Mouse (Mus musculus): ENCODE data around the gene 1700088E04Rik. TPM values are rescaled to one million over a fixed set of nuclear protein-coding genes. Genes with fewer than 3 reads are reported as not detected.

The 1700088E04Rik gene
- polyA plus RNA-seq, 1 experiment from 2014 or later: 0.69 TPM

DNA sequence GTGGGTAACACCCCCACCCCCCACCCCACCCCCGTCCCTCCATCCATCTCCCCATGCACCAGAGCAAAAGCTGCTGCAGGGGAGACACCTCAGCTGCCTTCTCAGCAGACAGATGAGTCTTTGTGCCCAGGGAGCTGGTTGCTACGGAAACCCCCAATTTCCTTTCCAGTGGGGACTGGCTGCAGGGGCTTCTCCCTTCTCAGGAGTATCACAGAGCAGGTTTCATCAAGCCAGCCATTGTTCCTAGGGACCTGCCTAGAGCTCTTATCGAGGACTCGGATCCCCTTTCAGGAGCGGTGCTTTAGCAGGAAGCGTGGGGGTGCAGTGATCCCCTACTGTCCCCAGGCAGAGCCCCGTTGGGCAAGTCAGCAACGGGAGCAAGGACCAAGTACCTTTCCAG is 10.8 kb upstream of the 1700088E04Rik start:
- 79% methylated on average over 8 of the region's 8 CpGs for WGBS (ENCODE audit: insufficient replicate concordance)
- Histone ChIP-seq H3K9me3 (replicated peaks) (no peaks in the 10 kb centered on the region), H3K9ac (no peak overlapping the region), H3K4me1 (replicated peaks) (peaks cover 10% of the 10 kb centered on the region; the same call in 1 of the 2 replicates), H3K36me3 (replicated peaks) (peaks cover 57% of the 10 kb centered on the region), H3K4me2 (no peak overlapping the region), H3K27me3 (peaks cover 6% of the 10 kb centered on the region; the same call in 1 of the 2 replicates), H3K27ac (replicated peaks) (no peak overlapping the region), H3K4me3 (replicated peaks) (no peak overlapping the region)
- no peak for ATAC-seq (ENCODE audit: insufficient read depth)

DNA sequence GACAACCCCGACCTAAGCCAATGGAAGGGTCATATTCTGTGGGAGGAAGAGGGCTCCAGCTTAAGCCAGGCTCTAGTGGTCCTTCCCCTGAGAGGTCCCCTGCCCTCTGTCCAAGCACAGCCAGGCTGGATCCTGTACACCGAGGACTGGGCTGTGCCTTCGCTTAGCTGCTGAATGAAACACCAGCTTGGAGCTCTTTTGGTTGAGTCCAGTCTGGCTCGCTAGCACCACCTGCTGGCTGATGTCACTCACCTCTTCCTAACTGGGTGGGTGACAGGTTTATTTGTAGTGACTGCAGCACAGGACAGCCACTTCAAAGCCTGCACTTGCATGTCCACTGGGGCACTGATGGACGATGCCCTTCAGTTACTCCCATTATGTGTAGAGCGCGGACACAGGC is 7.5 kb upstream of the 1700088E04Rik start:
- H3K4me1 ChIP-seq (replicated peaks): no peaks in the 10 kb centered on the region
- H3K9me3 ChIP-seq (replicated peaks): no peaks in the 10 kb centered on the region
- 52% methylated on average over 7 of the region's 7 CpGs for WGBS (ENCODE audit: insufficient replicate concordance)
- H3K27ac ChIP-seq (replicated peaks): no peak overlapping the region
- peaks cover 86% of the 10 kb centered on the region for H3K36me3 ChIP-seq (replicated peaks)
- H3K9ac ChIP-seq: no peak overlapping the region
- no peak overlapping the region for H3K4me2 ChIP-seq
- no peak overlapping the region for H3K4me3 ChIP-seq (replicated peaks)
- ATAC-seq (ENCODE audit: insufficient read depth): no peak
- H3K27me3 ChIP-seq: no peaks in the 10 kb centered on the region

DNA sequence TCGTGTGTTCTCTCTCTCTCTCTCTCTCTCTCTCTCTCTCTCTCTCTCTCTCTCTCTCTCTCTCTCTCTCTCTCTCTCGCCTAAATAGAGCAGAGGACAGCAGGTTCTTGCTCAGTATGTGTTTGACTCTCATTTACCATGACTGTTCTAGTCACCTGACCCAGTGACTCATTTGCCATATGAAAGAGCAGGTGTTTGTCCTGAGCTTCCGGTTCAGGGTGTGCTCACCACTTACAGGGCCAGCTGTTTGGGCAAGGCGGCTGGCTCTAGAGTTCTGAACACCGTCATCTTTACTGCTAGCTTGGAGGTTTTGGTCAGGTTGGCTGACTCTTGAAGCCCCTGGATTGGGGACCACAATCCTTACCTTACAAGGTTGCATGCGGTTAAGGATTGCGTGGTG is 4.5 kb upstream of the 1700088E04Rik start:
- no peaks in the 10 kb centered on the region for H3K27me3 ChIP-seq
- H3K4me3 ChIP-seq (replicated peaks): no peak overlapping the region
- no peak overlapping the region for H3K27ac ChIP-seq (replicated peaks)
- no peak overlapping the region for H3K4me2 ChIP-seq
- no peaks in the 10 kb centered on the region for H3K9me3 ChIP-seq (replicated peaks)
- H3K36me3 ChIP-seq (replicated peaks): peaks cover 66% of the 10 kb centered on the region
- ATAC-seq (ENCODE audit: insufficient read depth): no peak
- no peak overlapping the region for H3K9ac ChIP-seq
- peaks cover 22% of the 10 kb centered on the region for H3K4me1 ChIP-seq (replicated peaks)
- WGBS (ENCODE audit: insufficient replicate concordance): 83% methylated on average over 7 of the region's 7 CpGs

DNA sequence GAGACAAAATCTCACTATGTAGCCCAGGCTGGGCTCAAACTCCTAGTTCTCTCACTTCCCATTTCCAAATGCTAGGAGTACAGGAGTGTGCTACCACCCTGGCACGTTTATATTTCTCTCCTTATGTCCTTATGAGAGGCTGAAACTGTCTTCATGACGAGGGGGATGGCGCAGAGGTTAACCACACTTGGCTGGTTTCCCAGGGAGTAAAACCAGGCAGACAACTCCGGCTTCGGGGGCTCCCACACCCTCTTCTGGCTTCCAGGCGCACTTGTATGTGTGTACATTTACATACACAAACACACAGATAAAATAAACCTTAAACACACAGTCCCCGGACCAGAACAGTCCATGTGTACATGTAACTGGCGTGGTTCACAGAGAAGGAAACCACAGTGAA is 3.0 kb upstream of the 1700088E04Rik start:
- Histone ChIP-seq H3K27ac (replicated peaks) (no peak overlapping the region), H3K4me3 (replicated peaks) (no peak overlapping the region), H3K4me1 (replicated peaks) (peaks cover 26% of the 10 kb centered on the region), H3K9ac (no peak overlapping the region), H3K27me3 (no peaks in the 10 kb centered on the region; the same call in 1 of the 2 replicates), H3K9me3 (replicated peaks) (no peaks in the 10 kb centered on the region), H3K36me3 (replicated peaks) (peaks cover 54% of the 10 kb centered on the region), H3K4me2 (no peak overlapping the region)
- ATAC-seq (ENCODE audit: insufficient read depth): no peak
- 67% methylated on average over 8 of the region's 8 CpGs for WGBS (ENCODE audit: insufficient replicate concordance)

DNA sequence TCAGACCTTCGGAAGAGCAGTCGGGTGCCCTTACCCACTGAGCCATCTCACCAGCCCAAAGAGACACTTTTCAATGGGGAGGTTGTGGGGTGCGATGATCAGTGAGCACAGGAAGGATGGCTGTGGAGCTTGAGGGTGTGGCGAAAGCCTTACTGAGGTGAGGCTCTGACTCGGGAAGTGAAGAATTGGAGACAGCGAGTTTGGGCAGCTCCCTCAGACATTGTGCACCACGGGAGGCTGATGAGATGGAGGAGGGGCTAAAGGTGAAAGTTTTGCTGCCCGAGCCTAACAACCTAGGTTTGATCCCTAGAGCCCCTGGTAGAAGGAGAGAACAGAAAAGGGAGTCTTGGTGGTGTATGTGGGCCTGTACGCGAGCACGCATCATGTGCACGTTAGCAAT is 2.3 kb upstream of the 1700088E04Rik start:
- peaks cover 26% of the 10 kb centered on the region for H3K4me1 ChIP-seq (replicated peaks)
- H3K4me3 ChIP-seq (replicated peaks): no peak overlapping the region
- no peak overlapping the region for H3K27ac ChIP-seq (replicated peaks)
- 82% methylated on average over 12 of the region's 12 CpGs for WGBS (ENCODE audit: insufficient replicate concordance)
- no peak overlapping the region for H3K9ac ChIP-seq
- H3K27me3 ChIP-seq: no peaks in the 10 kb centered on the region; the same call in 1 of the 2 replicates
- H3K36me3 ChIP-seq (replicated peaks): peaks cover 47% of the 10 kb centered on the region
- ATAC-seq (ENCODE audit: insufficient read depth): no peak
- H3K4me2 ChIP-seq: no peak overlapping the region
- H3K9me3 ChIP-seq (replicated peaks): no peaks in the 10 kb centered on the region

DNA sequence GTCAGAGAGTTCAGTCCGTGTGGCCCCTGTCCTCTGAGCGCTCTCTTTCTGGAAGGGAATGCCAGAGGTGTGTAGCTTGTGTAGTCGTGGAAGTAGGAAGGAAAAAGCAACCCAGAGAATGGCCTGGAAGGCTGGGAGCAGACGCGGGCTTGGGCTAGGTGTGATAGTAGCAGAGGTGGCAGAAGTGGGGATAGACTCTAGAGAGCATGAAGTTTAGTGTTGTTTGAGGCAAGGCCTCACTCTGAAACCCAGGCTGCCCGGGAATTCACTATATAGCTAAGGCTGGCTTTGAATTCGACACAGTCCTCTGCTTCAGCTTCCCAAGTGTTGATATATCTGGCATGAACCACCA is 489 bp upstream of the 1700088E04Rik start:
- Histone ChIP-seq H3K4me3 (replicated peaks) (peak overlapping the region; percentile 81), H3K9me3 (replicated peaks) (no peaks in the 10 kb centered on the region), H3K27me3 (peaks cover 6% of the 10 kb centered on the region), H3K4me2 (peak overlapping the region; percentile 87), H3K36me3 (replicated peaks) (peaks cover 29% of the 10 kb centered on the region), H3K27ac (replicated peaks) (peak overlapping the region; percentile 45; the same call in 1 of the 2 replicates), H3K4me1 (replicated peaks) (peaks cover 26% of the 10 kb centered on the region), H3K9ac (peak overlapping the region; percentile 72)
- peak; percentile 53 for ATAC-seq (ENCODE audit: insufficient read depth)
- 1% methylated on average over 7 of the region's 7 CpGs for WGBS (ENCODE audit: insufficient replicate concordance)

DNA sequence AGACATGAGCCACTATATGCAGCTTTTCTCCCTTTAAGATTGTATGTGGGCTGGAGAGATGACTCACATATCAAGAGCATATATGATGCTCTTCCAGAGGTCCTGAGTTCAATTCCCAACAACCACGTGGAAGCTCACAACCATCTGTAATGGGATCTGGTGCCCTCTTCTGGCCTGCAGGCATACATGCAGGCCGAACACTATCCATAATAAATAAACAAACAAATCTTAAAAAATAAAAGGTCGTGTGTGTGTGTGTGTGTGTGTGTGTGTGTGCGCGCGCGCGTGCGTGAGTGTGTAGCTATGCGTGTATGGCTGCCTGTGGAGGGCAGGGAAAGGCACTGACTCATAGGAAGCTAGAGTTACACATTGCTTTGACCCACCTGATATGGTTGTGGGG is 1.4 kb downstream of the 1700088E04Rik start:
- peaks cover 26% of the 10 kb centered on the region for H3K4me1 ChIP-seq (replicated peaks)
- H3K36me3 ChIP-seq (replicated peaks): peaks cover 10% of the 10 kb centered on the region; the same call in 1 of the 2 replicates
- no peak overlapping the region for H3K27ac ChIP-seq (replicated peaks)
- no peak overlapping the region for H3K4me2 ChIP-seq
- H3K27me3 ChIP-seq: peaks cover 6% of the 10 kb centered on the region
- no peak overlapping the region for H3K9ac ChIP-seq
- no peaks in the 10 kb centered on the region for H3K9me3 ChIP-seq (replicated peaks)
- ATAC-seq (ENCODE audit: insufficient read depth): no peak
- no peak overlapping the region for H3K4me3 ChIP-seq (replicated peaks)
- WGBS (ENCODE audit: insufficient replicate concordance): 47% methylated on average over 10 of the region's 10 CpGs

DNA sequence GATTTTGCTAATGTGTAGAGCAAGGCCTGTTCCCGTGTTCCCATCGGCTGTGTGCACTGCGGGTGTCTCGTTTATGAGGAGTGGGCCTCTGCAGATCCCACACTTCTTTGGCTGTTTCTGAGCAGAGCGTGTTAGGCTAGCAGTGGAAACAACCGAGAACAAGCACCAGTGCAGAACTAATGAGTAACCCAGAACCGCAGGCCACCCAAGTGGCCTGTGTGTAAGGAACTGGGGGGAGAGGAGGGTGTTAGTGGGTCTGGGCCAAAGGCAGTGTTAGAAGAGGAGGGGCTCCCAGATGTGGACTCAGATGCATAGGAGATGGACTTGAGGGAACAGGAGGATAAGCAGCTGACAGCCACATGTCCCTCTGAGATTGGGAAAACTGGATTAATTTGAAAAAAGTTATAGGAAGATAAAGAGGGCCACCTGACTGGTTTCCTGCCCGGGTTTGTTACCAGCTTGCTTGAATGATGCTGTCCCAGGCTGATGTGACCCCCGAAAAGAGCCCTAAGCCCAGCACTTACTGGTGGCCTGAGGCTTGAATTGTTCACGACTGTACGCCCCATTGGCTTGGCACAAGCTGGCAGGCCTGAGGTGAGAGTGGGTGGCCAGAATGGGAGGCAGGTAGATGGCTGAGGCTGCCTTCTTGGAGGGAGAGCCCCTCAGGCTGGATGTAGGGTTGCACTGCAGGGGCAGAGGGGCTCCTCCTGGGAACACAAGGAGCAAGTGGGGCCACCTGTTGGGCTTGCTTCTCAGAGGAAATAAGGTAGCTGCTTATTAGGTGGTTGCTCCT is 5.1 kb downstream of the 1700088E04Rik start:
- no peak overlapping the region for H3K4me2 ChIP-seq
- 62% methylated on average over 11 of the region's 11 CpGs for WGBS (ENCODE audit: insufficient replicate concordance)
- peaks cover 8% of the 10 kb centered on the region for H3K4me1 ChIP-seq (replicated peaks)
- no peak overlapping the region for H3K27ac ChIP-seq (replicated peaks)
- no peaks in the 10 kb centered on the region for H3K9me3 ChIP-seq (replicated peaks)
- H3K27me3 ChIP-seq: peaks cover 6% of the 10 kb centered on the region
- no peaks in the 10 kb centered on the region for H3K36me3 ChIP-seq (replicated peaks)
- H3K9ac ChIP-seq: no peak overlapping the region
- H3K4me3 ChIP-seq (replicated peaks): no peak overlapping the region
- ATAC-seq (ENCODE audit: insufficient read depth): no peak

DNA sequence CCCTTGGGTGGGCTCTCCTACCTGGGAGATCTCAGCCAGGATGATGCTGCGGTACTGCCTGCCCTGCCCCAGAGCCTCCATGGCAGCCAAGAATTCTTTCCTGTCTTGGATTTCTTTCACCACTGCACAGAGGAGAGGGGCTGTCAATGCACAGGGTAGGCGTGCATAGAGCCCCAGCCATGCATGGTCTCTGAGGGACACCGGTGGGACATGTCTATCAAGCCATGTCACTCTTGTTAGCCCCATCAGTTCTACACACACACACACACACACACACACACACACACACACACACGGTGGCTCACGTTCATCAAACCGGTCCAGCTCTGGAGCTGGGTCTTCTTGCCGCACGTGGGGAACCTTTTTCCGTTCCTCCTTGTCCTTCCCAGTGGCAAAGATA is 5.7 kb downstream of the 1700088E04Rik start:
- no peaks in the 10 kb centered on the region for H3K9me3 ChIP-seq (replicated peaks)
- H3K27ac ChIP-seq (replicated peaks): no peak overlapping the region
- WGBS (ENCODE audit: insufficient replicate concordance): 72% methylated on average over 9 of the region's 9 CpGs
- no peak overlapping the region for H3K4me3 ChIP-seq (replicated peaks)
- peaks cover 2% of the 10 kb centered on the region for H3K4me1 ChIP-seq (replicated peaks)
- peaks cover 6% of the 10 kb centered on the region for H3K27me3 ChIP-seq
- H3K9ac ChIP-seq: no peak overlapping the region
- H3K4me2 ChIP-seq: no peak overlapping the region
- ATAC-seq (ENCODE audit: insufficient read depth): no peak
- H3K36me3 ChIP-seq (replicated peaks): no peaks in the 10 kb centered on the region

DNA sequence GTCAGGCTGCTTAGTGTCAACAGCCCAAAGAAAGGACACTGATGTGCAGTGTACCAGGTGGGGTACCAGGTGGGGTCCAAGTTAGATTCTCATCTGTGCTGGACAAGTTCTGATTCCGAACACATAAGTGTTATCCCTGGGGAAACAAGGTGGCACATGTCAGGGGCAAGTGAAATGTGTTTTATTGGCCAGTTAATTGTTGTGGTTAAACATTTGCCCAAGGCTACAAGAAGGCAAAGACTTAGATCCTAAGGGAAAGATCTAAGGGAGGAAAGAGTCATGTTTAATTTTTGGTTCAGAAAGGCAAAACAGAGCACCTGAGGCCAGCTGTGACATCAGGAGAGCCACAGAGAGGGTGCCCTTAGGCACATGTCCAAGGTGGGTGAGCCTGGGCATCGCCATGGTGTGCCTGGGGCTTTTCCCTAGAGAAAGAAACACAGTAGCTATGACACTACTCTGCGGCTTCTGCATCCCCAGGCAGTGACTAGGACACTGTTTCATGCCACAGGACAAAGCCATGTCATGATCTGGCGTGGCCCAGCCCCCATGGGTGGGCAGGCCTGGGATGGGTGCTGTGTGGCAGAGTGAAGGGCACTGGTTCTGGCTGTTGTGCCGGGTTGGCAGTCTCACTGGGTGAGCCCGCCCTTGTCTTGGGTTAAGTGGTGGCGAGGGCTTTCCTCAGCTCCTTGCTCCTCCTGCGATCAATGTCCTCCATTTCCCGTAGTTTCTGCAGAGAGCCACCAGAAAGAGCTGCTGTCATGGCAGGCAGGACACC is 6.4 kb downstream of the 1700088E04Rik start:
- peaks cover 6% of the 10 kb centered on the region; the same call in 1 of the 2 replicates for H3K27me3 ChIP-seq
- WGBS (ENCODE audit: insufficient replicate concordance): 76% methylated on average over 9 of the region's 9 CpGs

DNA sequence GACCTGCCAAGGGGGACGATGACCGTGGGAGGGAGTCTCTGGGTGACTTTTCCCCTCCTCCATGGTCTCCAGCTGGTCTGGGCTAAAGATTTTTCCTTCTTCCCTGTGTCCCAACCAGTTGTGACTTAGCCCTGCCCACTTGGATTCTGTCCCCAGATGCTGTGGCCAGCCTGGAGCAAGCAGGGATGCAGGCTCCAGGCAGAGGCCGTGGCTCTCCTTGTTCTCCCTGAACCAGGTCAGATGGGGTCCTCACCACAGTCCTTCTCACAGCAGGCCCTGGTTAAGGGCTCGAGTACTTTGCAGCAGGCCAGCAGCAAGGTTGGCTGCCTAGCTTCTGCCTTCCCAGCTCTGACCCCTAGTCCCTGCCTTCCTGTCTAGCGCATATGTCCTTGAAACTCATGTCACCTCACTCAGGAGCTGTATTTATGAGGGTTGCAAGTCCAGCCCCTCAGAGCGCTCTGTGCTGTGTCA is 7.8 kb downstream of the 1700088E04Rik start:
- peaks cover 6% of the 10 kb centered on the region; the same call in 1 of the 2 replicates for H3K27me3 ChIP-seq
- H3K4me3 ChIP-seq (replicated peaks): no peak overlapping the region
- H3K36me3 ChIP-seq (replicated peaks): peaks cover 8% of the 10 kb centered on the region
- H3K9me3 ChIP-seq (replicated peaks): no peaks in the 10 kb centered on the region
- no peak for ATAC-seq (ENCODE audit: insufficient read depth)
- H3K4me2 ChIP-seq: no peak overlapping the region
- no peak overlapping the region for H3K9ac ChIP-seq
- WGBS (ENCODE audit: insufficient replicate concordance): 74% methylated on average over 6 of the region's 6 CpGs
- no peaks in the 10 kb centered on the region for H3K4me1 ChIP-seq (replicated peaks)
- H3K27ac ChIP-seq (replicated peaks): no peak overlapping the region

More for the DNA sequence above, 6.4 kb downstream of the 1700088E04Rik start:
- no peak overlapping the region for H3K4me2 ChIP-seq
- no peaks in the 10 kb centered on the region; the same call in 1 of the 2 replicates for H3K4me1 ChIP-seq (replicated peaks)
- H3K9ac ChIP-seq: no peak overlapping the region
- H3K36me3 ChIP-seq (replicated peaks): peaks cover 2% of the 10 kb centered on the region; the same call in 1 of the 2 replicates
- H3K9me3 ChIP-seq (replicated peaks): no peaks in the 10 kb centered on the region
- no peak overlapping the region for H3K4me3 ChIP-seq (replicated peaks)
- no peak for ATAC-seq (ENCODE audit: insufficient read depth)
- no peak overlapping the region for H3K27ac ChIP-seq (replicated peaks)

Data from liver, embryonic 15.5 days (tissue).